Mouse (Mus musculus) spleen, adult 2 months (tissue): ENCODE results near the gene Cdc42ep3. TPM values are rescaled to one million over a fixed set of nuclear protein-coding genes. Genes with fewer than 3 reads are reported as not detected.

Experiments used
- DNase-seq, 2 experiments: peaks; one replicate each; pipeline versions ENCODE4 v3.0.0 to v3.0.0-alpha.2; 2012 to 2021; ENCODE audit warnings: low spot score in 2 of 2, low read depth in 1 of 2
- H3K27ac ChIP-seq: fragments of 200-500 bp; 2 replicates; pipeline ENCODE4 v1.5.1; 2012; ENCODE audit warnings: low read length, inconsistent platforms; ENCODE audit not compliant: insufficient read depth
- H3K27me3 ChIP-seq: fragments of 200-500 bp; 2 replicates; pipeline ENCODE4 v1.6.1; 2012; ENCODE audit warnings: mild to moderate bottlenecking, moderate library complexity, low read length, inconsistent platforms; ENCODE audit not compliant: control insufficient read depth, insufficient read depth
- H3K36me3 ChIP-seq: fragments of 200-500 bp; 2 replicates; pipeline ENCODE4 v1.6.1; 2012; ENCODE audit warnings: mild to moderate bottlenecking, low read length, inconsistent platforms; ENCODE audit not compliant: control insufficient read depth, insufficient read depth
- H3K4me1 ChIP-seq: fragments of 200-500 bp; 2 replicates; pipeline ENCODE4 v1.6.1; 2011; ENCODE audit warnings: inconsistent platforms; ENCODE audit not compliant: control insufficient read depth, insufficient read depth, insufficient read length
- H3K4me3 ChIP-seq: fragments of 200-500 bp; 2 replicates; pipeline ENCODE4 v1.5.1; 2011; ENCODE audit warnings: mild to moderate bottlenecking, inconsistent platforms; ENCODE audit not compliant: insufficient read depth, insufficient read length; ENCODE audit errors: extremely low read depth
- CTCF ChIP-seq: fragments of 200-500 bp; IDR thresholded peaks from 2 replicates; pipeline ENCODE4 v1.5.1; 2011; ENCODE audit warnings: mild to moderate bottlenecking, inconsistent platforms; ENCODE audit not compliant: insufficient read depth, insufficient read length, insufficient replicate concordance; ENCODE audit errors: extremely low read depth
- POLR2A ChIP-seq: fragments of 200-500 bp; IDR thresholded peaks from 2 replicates; pipeline ENCODE4 v1.6.1; 2011; ENCODE audit warnings: low read depth, low read length, inconsistent platforms
- WGBS: fragments of 180-500 bp; shearing (Covaris S2); methylation state at CpG from one replicate; pipeline ENCODE4 v1.1.7; 2018; 5-methylcytosine and 5-hydroxymethylcytosine counted together
- polyA plus RNA-seq: library from polyadenylated mRNA; depleted of rRNA; stranded (reverse); fragments of >200 nt; gene quantifications from 2 replicates; pipeline ENCODE4 v1.2.3, GENCODE M21; 2012; rRNA removed

Cdc42ep3 gene
- 9.1 and 12.0 TPM in 2 replicates for polyA plus RNA-seq

DNA sequence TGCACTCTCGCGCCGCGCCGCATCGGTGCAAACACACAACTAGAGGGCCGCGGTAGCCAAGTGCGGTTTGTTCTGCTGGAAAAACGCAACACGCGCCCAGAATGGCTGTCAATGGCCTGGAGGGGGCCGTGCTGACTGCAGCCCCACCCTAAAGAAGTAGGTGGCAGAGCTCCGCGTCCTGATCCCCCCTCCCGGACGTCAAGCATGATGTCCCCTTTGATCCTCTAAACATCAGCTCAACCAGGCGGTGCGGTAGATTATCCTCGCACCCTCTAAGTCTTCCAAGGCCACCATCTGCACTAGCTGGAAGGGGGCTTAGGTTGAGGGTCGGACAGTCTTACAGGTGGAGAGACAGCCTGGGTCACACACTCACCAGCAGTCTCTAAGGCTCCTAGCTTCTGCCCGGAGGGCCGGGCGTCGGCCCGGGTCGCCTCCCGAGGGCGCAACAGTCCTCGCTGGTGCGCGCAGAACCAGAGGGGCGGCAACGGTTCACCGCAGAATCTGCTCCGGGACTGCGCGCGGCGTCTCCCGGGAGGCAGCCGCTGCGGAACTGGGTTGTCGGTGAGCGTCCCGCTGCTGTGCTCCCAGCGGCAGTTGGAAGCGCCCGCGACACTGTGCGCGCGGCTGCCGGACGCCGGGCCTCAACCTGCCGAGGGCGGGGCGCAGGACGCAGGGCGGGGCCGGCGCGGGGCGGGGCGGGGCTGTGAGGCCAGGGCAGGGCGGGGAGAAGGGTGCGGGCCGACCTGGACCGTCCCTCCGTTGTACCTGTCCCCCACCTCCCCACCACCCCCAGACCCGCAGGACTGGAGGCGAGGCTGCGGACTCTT is at the start of gene Cdc42ep3:
Cdc42ep3 (minus strand) TSS at position 648 of the 827 bp plus-strand sequence.
- H3K4me1 ChIP-seq = no peaks in the 10 kb centered on the region; the same call in none of the 2 replicates
- H3K4me3 ChIP-seq = peak within 1 kb of the TSS; percentile 74
- H3K27me3 ChIP-seq = no peaks in the 10 kb centered on the region
- WGBS = under 1% methylated on average over 68 of the region's 74 CpGs
- peak; percentile 21 to 76 for DNase-seq
- TF ChIP-seq POLR2A = 0 out of 2 replicates have a peak, but pooled peaks have one; percentile 36
- TF ChIP-seq CTCF = no peak
- H3K27ac ChIP-seq = peak within 1 kb of the TSS; percentile 76
- no peaks in the 10 kb centered on the region for H3K36me3 ChIP-seq

DNA sequence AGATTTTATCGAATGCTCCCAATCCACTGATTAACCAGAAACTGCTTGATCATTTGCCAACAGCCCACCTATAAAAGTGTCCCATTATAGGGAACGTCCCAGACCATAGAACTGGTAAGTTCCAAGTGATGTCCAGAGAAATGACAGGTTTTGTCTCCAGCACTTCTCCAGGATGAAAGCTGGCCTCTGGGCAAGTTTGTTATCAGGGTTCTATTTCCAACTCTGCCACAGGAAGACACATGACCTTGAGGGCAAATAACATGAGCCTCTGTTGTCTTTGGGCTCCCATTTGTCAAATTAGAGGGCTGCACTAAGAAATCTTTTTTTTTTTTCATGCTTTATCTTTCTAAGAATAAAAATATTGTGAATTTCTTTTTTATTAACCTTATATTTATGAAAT is 45.5 kb upstream of the Cdc42ep3 start:
- Histone ChIP-seq H3K36me3 (no peaks in the 10 kb centered on the region), H3K27ac (no peak overlapping the region), H3K4me3 (no peak overlapping the region), H3K4me1 (no peaks in the 10 kb centered on the region), H3K27me3 (no peaks in the 10 kb centered on the region)
- no peak for TF ChIP-seq CTCF
- no peak for TF ChIP-seq POLR2A
- 92% methylated on average over 2 of the region's 2 CpGs for WGBS
- no peak for DNase-seq

DNA sequence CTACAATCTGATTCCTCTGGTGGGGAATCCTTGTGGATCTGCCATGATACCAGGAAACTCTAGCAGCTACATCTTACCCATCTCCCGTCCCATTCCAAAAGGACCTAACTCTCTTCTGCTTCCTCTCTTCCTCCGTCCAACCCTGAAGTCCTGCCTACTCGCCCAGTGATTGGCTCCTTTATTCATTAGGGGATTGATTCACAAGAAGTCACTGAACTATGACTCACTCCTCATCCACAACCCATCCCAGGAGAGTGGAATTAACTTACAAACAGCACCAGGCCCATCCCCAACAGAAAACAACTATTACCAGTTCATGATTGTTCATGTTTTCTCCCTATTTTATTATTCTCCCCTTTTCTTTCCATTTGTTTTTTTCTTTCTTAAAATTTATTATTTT is 43.5 kb upstream of the Cdc42ep3 start:
- Histone ChIP-seq H3K4me3 (no peak overlapping the region), H3K36me3 (no peaks in the 10 kb centered on the region), H3K4me1 (no peaks in the 10 kb centered on the region), H3K27ac (no peak overlapping the region), H3K27me3 (no peaks in the 10 kb centered on the region)
- TF ChIP-seq POLR2A (no peak), CTCF (no peak)
- DNase-seq = no peak
- 85% methylated on average over 3 of the region's 3 CpGs for WGBS

DNA sequence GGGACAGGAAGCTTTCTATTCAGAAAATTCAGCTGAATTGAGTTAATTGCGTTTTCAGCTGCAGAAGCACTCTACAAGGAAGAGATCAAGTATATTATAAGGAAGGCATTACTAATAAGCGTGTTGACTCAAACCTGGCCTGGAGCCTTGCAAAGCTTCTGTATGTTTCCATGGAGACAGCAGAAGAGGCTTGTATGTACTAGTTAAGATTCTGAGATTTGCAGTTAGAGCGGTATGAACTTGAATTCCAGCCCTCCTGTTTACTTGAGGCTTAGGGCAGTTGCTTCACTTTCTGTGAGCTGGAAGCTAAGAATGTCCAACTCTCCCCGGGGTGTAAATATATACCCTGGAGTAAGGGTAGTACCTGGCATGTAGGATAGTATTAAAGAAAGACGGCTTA is 39.9 kb upstream of the Cdc42ep3 start:
- no peak overlapping the region for H3K27ac ChIP-seq
- TF ChIP-seq CTCF (no peak), POLR2A (no peak)
- no peaks in the 10 kb centered on the region for H3K27me3 ChIP-seq
- no peak for DNase-seq
- 87% methylated on average over 5 of the region's 5 CpGs for WGBS
- H3K4me3 ChIP-seq = no peak overlapping the region
- H3K36me3 ChIP-seq = no peaks in the 10 kb centered on the region
- H3K4me1 ChIP-seq = no peaks in the 10 kb centered on the region

DNA sequence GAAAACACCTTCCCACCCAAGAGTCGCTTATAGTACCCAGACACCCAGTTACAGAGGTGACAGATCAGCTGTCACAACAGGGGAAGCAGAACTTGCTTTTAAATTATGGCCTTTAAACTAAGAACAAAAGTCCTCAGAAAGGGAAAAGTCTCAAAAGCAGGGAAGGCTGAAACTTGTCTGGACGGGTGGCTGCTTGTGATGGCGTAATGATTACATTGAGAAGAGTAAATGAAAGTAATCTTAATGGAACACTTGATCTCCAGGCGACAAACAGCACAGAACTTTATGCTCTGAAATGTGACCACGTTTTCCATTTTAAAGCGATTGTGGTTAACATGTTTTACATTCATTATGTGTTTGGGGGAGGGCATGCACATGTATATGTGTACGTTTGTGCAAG is 39.0 kb upstream of the Cdc42ep3 start:
- 68% methylated on average over 7 of the region's 7 CpGs for WGBS
- no peak overlapping the region for H3K27ac ChIP-seq
- no peak for TF ChIP-seq POLR2A
- no peak for TF ChIP-seq CTCF
- no peak for DNase-seq
- H3K36me3 ChIP-seq = no peaks in the 10 kb centered on the region
- no peaks in the 10 kb centered on the region for H3K4me1 ChIP-seq
- no peak overlapping the region for H3K4me3 ChIP-seq
- H3K27me3 ChIP-seq = no peaks in the 10 kb centered on the region

DNA sequence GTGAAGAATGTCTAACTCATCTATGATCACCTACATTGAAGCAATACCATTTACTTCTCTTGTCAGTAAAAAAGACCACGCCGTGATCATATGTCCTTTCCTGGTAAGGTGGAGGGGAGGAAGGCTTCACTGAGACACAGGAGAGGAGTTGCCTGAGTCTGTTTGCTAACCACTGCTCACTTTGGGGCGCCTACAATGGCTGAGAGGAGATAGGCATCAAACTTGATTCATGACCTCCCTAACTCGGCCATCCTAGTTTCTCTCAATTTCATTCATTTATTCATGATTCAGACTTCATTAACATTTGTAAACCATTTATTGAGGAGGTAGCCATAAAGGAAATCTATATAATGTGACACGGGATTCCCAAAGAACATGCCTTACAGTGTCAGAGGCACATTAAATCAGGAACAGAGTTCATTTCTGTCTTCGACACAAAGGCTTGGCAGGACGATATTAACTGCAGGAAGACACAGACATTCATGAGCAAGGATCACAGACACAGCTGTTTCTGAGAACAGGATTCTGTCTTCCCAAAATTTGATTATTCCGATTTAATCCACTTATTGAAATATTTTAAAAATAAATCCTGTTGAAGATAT is 32.7 kb upstream of the Cdc42ep3 start:
- WGBS = 94% methylated on average over 8 of the region's 8 CpGs
- Histone ChIP-seq H3K27me3 (no peaks in the 10 kb centered on the region), H3K36me3 (no peaks in the 10 kb centered on the region), H3K27ac (no peak overlapping the region), H3K4me1 (no peaks in the 10 kb centered on the region), H3K4me3 (no peak overlapping the region)
- TF ChIP-seq POLR2A (no peak), CTCF (no peak)
- DNase-seq = no peak

DNA sequence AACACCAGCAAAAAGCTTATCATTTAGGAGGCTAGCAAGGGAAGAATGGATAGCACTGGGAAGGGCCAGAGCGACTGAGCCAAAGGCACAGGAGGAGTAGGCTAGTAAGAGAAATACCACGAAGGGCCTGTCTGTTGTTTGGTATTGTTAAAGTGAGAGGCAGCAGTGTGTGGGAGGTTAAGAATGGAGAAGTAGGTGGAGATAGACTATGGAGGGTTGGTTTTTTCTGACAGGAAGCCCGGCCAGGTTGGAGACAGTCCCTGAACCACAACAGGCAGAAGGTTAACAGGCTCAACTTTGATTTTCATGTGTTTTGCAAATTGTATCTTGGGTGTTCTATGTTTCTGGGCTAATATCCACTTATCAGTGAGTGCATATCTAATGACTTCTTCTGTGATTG is 26.6 kb upstream of the Cdc42ep3 start:
- no peak for DNase-seq
- no peak for TF ChIP-seq POLR2A
- no peak for TF ChIP-seq CTCF
- Histone ChIP-seq H3K4me1 (no peaks in the 10 kb centered on the region; the same call in 1 of the 2 replicates), H3K36me3 (no peaks in the 10 kb centered on the region), H3K27ac (no peak overlapping the region), H3K4me3 (no peak overlapping the region), H3K27me3 (no peaks in the 10 kb centered on the region)
- WGBS = 25% methylated on average over 3 of the region's 3 CpGs
